Mouse (Mus musculus) spleen, adult 2 months (tissue): ENCODE measurements at regions not wholly inside any gene's neighbourhood (a gene's known extent, or its start where the extent isn't known, plus 50 kb on each side); places are given as distances from the start of the nearest gene placed in this dataset.

Source experiments
- DNase-seq, 2 experiments: peaks; one replicate each; pipeline versions ENCODE4 v3.0.0 to v3.0.0-alpha.2; 2012 to 2021; ENCODE audit warnings: low spot score in 2 of 2, low read depth in 1 of 2
- H3K27ac ChIP-seq: fragments of 200-500 bp; 2 replicates; pipeline ENCODE4 v1.5.1; 2012; ENCODE audit warnings: low read length, inconsistent platforms; ENCODE audit not compliant: insufficient read depth
- H3K27me3 ChIP-seq: fragments of 200-500 bp; 2 replicates; pipeline ENCODE4 v1.6.1; 2012; ENCODE audit warnings: mild to moderate bottlenecking, moderate library complexity, low read length, inconsistent platforms; ENCODE audit not compliant: control insufficient read depth, insufficient read depth
- H3K36me3 ChIP-seq: fragments of 200-500 bp; 2 replicates; pipeline ENCODE4 v1.6.1; 2012; ENCODE audit warnings: mild to moderate bottlenecking, low read length, inconsistent platforms; ENCODE audit not compliant: control insufficient read depth, insufficient read depth
- H3K4me1 ChIP-seq: fragments of 200-500 bp; 2 replicates; pipeline ENCODE4 v1.6.1; 2011; ENCODE audit warnings: inconsistent platforms; ENCODE audit not compliant: control insufficient read depth, insufficient read depth, insufficient read length
- H3K4me3 ChIP-seq: fragments of 200-500 bp; 2 replicates; pipeline ENCODE4 v1.5.1; 2011; ENCODE audit warnings: mild to moderate bottlenecking, inconsistent platforms; ENCODE audit not compliant: insufficient read depth, insufficient read length; ENCODE audit errors: extremely low read depth
- CTCF ChIP-seq: fragments of 200-500 bp; IDR thresholded peaks from 2 replicates; pipeline ENCODE4 v1.5.1; 2011; ENCODE audit warnings: mild to moderate bottlenecking, inconsistent platforms; ENCODE audit not compliant: insufficient read depth, insufficient read length, insufficient replicate concordance; ENCODE audit errors: extremely low read depth
- POLR2A ChIP-seq: fragments of 200-500 bp; IDR thresholded peaks from 2 replicates; pipeline ENCODE4 v1.6.1; 2011; ENCODE audit warnings: low read depth, low read length, inconsistent platforms
- WGBS: fragments of 180-500 bp; shearing (Covaris S2); methylation state at CpG from one replicate; pipeline ENCODE4 v1.1.7; 2018; 5-methylcytosine and 5-hydroxymethylcytosine counted together

GRCm38 (mm10) chr2:167776251-167777168 lies 86.9 kb upstream of the Tmem189 start:
- Histone ChIP-seq H3K27me3 (no peaks in the 10 kb centered on the region), H3K4me1 (peaks cover 22% of the 10 kb centered on the region), H3K27ac (peak overlapping the region; percentile 81), H3K36me3 (no peaks in the 10 kb centered on the region), H3K4me3 (no peak overlapping the region)
- WGBS, result 72% methylated on average over 24 of the region's 24 CpGs
- no peak for DNase-seq
- TF ChIP-seq CTCF, result no peak
- TF ChIP-seq POLR2A, result no peak

GRCm38 (mm10) chr2:167775218-167775915 lies 85.7 kb upstream of the Tmem189 start:
- Histone ChIP-seq H3K4me1 (peaks cover 22% of the 10 kb centered on the region), H3K36me3 (no peaks in the 10 kb centered on the region), H3K27ac (peak overlapping the region; percentile 74), H3K4me3 (peak overlapping the region; percentile 27; the same call in 1 of the 2 replicates), H3K27me3 (no peaks in the 10 kb centered on the region)
- 13% methylated on average over 20 of the region's 20 CpGs for WGBS
- TF ChIP-seq POLR2A (no peak), CTCF (no peak)
- peak; percentile 68 to 89 for DNase-seq

GRCm38 (mm10) chr2:167774806-167775179 lies 85.2 kb upstream of the Tmem189 start:
- Histone ChIP-seq H3K27me3 (no peaks in the 10 kb centered on the region), H3K4me3 (no peak overlapping the region), H3K27ac (peak overlapping the region; percentile 74), H3K4me1 (peaks cover 22% of the 10 kb centered on the region), H3K36me3 (no peaks in the 10 kb centered on the region)
- no peak for DNase-seq
- 48% methylated on average over 10 of the region's 10 CpGs for WGBS
- TF ChIP-seq CTCF (no peak), POLR2A (no peak)

GRCm38 (mm10) chr2:167774166-167774805 lies 84.7 kb upstream of the Tmem189 start:
- peaks cover 22% of the 10 kb centered on the region for H3K4me1 ChIP-seq
- 93% methylated on average over 2 of the region's 2 CpGs for WGBS
- H3K36me3 ChIP-seq, result no peaks in the 10 kb centered on the region
- no peak overlapping the region for H3K27ac ChIP-seq
- H3K4me3 ChIP-seq, result no peak overlapping the region
- TF ChIP-seq CTCF, result no peak
- no peak for TF ChIP-seq POLR2A
- DNase-seq, result no peak
- no peaks in the 10 kb centered on the region for H3K27me3 ChIP-seq

- DNase-seq, result no peak
- Histone ChIP-seq H3K36me3 (no peaks in the 10 kb centered on the region), H3K27ac (no peak overlapping the region), H3K27me3 (no peaks in the 10 kb centered on the region), H3K4me1 (peaks cover 15% of the 10 kb centered on the region), H3K4me3 (no peak overlapping the region)
- 68% methylated on average over 5 of the region's 5 CpGs for WGBS
- TF ChIP-seq POLR2A (no peak), CTCF (no peak)
Measured at GRCm38 (mm10) chr2:167772834-167773233, 83.2 kb upstream of the Tmem189 start.

DNA sequence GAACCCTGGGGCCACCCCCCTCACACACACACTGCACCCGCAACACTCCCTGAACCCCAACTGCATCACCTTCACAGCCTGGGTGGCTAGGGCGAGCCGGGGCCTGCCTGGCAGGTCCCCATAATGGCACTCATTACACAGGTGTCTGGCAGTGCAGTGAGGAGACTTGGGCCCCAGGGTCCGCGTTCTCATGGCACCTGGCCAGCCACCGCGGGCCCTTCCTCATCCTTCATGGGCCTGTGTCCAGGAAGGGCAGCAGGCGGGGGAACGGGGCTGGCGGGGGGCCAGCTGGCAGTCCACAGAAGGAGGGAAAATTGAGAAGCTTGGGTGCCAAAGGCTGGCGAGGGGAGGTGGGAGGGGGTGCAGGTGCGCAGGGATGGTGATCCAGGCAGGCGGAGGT lies 78.3 kb upstream of the Tmem189 start:
- Histone ChIP-seq H3K4me3 (no peak overlapping the region), H3K27ac (no peak overlapping the region), H3K27me3 (no peaks in the 10 kb centered on the region), H3K4me1 (no peaks in the 10 kb centered on the region), H3K36me3 (no peaks in the 10 kb centered on the region)
- TF ChIP-seq CTCF, result no peak
- no peak for TF ChIP-seq POLR2A
- no peak for DNase-seq
- 36% methylated on average over 11 of the region's 13 CpGs for WGBS

DNA sequence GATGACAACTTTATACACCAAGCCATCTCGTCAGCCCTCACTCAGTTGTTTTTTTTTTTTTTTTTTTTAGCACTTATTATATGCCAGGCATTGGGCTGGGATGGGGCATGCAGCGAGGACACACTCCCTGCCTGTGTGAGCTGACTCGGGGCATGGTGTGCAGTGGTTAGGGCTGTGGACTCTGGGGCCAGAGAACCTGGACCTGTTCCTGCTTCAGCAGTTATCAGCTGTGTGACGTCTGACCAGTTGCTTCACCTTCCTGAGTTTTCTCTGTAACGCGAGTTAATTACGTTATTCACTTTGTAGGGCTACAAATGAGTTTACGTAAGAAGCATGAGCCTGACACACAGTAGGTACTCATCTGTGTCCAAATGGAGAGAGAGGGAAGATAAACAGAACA lies 77.7 kb upstream of the Tmem189 start:
- Histone ChIP-seq H3K36me3 (no peaks in the 10 kb centered on the region), H3K4me3 (no peak overlapping the region), H3K4me1 (no peaks in the 10 kb centered on the region), H3K27ac (no peak overlapping the region), H3K27me3 (no peaks in the 10 kb centered on the region)
- TF ChIP-seq CTCF (no peak), POLR2A (no peak)
- DNase-seq, result no peak
- WGBS, result 91% methylated on average over 8 of the region's 8 CpGs
